Mouse (Mus musculus): ENCODE results near the gene Hepacam2. TPM values are rescaled to one million over a fixed set of nuclear protein-coding genes. Genes with fewer than 3 reads are reported as not detected.

The Hepacam2 gene
- polyA plus RNA-seq, 1 experiment from 2014 or later, result 0.08 TPM

Other genes starting within 250 kb of the Hepacam2 start
- gene Samd9l, start 98.7 kb downstream of the Hepacam2 start, polyA plus RNA-seq (2015; fragmentation: Nextera tagmentation; extraction: Ambion mirVana), result 2.6 and 3.0 TPM in 2 replicates
- 17.1 and 20.4 TPM in 2 replicates for gene Vps50, start 84 bp upstream of the Hepacam2 start, polyA plus RNA-seq (2015; fragmentation: Nextera tagmentation; extraction: Ambion mirVana)

Measured in heart, embryonic 15.5 days (tissue).